Mouse (Mus musculus) stomach, postnatal 0 days (tissue): ENCODE results near the gene Brca1.

Source experiments
- CTCF ChIP-seq: IDR thresholded peaks from 2 replicates; pipeline ENCODE4 v1.5.1; 2016; ENCODE audit warnings: antibody characterized with exemption, low read depth, mild to moderate bottlenecking, moderate library complexity
- EP300 ChIP-seq: optimal IDR thresholded peaks from 2 replicates; pipeline ENCODE3; 2016; ENCODE audit warnings: antibody characterized with exemption

- TF ChIP-seq CTCF (no peak), EP300 (no peak)
Observed at GRCm38 (mm10) chr11:101474298-101474697, 77.5 kb downstream of the Brca1 start.
